8 mouse cellular contexts compared by ENCODE assay signal in the genomic region with DNA sequence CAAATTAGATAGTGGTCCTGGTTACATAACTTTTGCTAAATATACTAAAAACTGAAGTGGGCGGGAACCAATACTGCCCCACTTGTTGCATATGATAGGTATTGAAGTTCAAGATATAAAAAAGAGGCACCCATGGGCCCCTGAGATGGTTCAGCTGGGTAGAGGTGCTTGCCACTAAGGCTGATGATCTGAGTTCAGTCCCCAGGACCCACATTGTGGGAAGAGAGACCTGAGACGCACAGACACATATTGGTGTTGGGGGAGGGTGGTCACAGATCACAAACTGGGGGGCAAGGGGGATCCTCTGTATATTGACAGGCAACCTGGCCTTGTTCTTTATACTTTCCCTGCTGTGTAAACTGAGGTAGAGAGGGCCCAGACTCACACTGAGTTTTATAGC. TPM values are rescaled to one million over a fixed set of nuclear protein-coding genes. Genes with fewer than 3 reads are reported as not detected.
DNase-seq lines count a peak whose midpoint lies in the region; ATAC-seq and TF ChIP-seq lines count a peak whose summit lies in the region.

No protein-coding gene starts in this region.

- H3K27me3 ChIP-seq in midbrain, embryonic 10.5 days (ENCODE audit: low read depth, poor library complexity, severe bottlenecking) = no peaks in the 10 kb centered on the region
- no peaks in the 10 kb centered on the region for H3K27me3 ChIP-seq in midbrain, embryonic 15.5 days (replicated peaks)
- no peaks in the 10 kb centered on the region for H3K27me3 ChIP-seq in hindbrain, postnatal 0 days (ENCODE audit: insufficient read depth, low read length)
- no peaks in the 10 kb centered on the region for H3K27me3 ChIP-seq in neural tube, embryonic 13.5 days

- peak overlapping the region; percentile 38; the same call in 1 of the 2 replicates for H3K27ac ChIP-seq in midbrain, embryonic 10.5 days (replicated peaks)
- H3K27ac ChIP-seq in midbrain, embryonic 15.5 days = no peak overlapping the region
- no peak overlapping the region for H3K27ac ChIP-seq in hindbrain, postnatal 0 days
- no peak overlapping the region for H3K27ac ChIP-seq in neural tube, embryonic 13.5 days (replicated peaks)

- no peak overlapping the region for H3K9ac ChIP-seq in midbrain, embryonic 15.5 days
- no peak overlapping the region for H3K9ac ChIP-seq in hindbrain, postnatal 0 days (replicated peaks; ENCODE audit: low read length)
- no peak overlapping the region for H3K9ac ChIP-seq in neural tube, embryonic 13.5 days

- peak; percentile 93 for DNase-seq in heart, adult 11 months
- DNase-seq in heart, adult 8-10 months (ENCODE audit: low spot score) = no peak
- DNase-seq in midbrain, embryonic 10.5 days (ENCODE audit: low spot score) = no peak
- no peak for DNase-seq in hindbrain, postnatal 0 days (ENCODE audit: low spot score)
- DNase-seq in right cerebral cortex, postnatal 14 days = no peak
- DNase-seq in ovary, postnatal 36 days (ENCODE audit: low spot score) = no peak

- peaks cover 49% of the 10 kb centered on the region for H3K36me3 ChIP-seq in midbrain, embryonic 10.5 days
- H3K36me3 ChIP-seq in midbrain, embryonic 15.5 days (replicated peaks) = peaks cover 19% of the 10 kb centered on the region
- peaks cover 14% of the 10 kb centered on the region for H3K36me3 ChIP-seq in hindbrain, postnatal 0 days (ENCODE audit: insufficient read depth, low read length)
- peaks cover 39% of the 10 kb centered on the region for H3K36me3 ChIP-seq in neural tube, embryonic 13.5 days

- H3K4me3 ChIP-seq in midbrain, embryonic 10.5 days = peak overlapping the region; percentile 89
- H3K4me3 ChIP-seq in midbrain, embryonic 15.5 days = no peak overlapping the region
- no peak overlapping the region for H3K4me3 ChIP-seq in hindbrain, postnatal 0 days (ENCODE audit: low read length)
- H3K4me3 ChIP-seq in neural tube, embryonic 13.5 days = no peak overlapping the region

- no peak for TF ChIP-seq CTCF in hindbrain, postnatal 0 days (IDR thresholded peaks at IDR 0.05; ENCODE audit: low read depth)

- H3K9me3 ChIP-seq in midbrain, embryonic 10.5 days (replicated peaks) = no peaks in the 10 kb centered on the region
- H3K9me3 ChIP-seq in midbrain, embryonic 15.5 days = no peaks in the 10 kb centered on the region
- H3K9me3 ChIP-seq in hindbrain, postnatal 0 days (ENCODE audit: low read length) = no peaks in the 10 kb centered on the region
- H3K9me3 ChIP-seq in neural tube, embryonic 13.5 days = no peaks in the 10 kb centered on the region

- WGBS in midbrain, embryonic 10.5 days = 91% methylated on average over 2 of the region's 2 CpGs
- 90% methylated on average over 2 of the region's 2 CpGs for WGBS in midbrain, embryonic 15.5 days
- WGBS in hindbrain, postnatal 0 days = 93% methylated on average over 2 of the region's 2 CpGs
- WGBS in neural tube, embryonic 13.5 days = 90% methylated on average over 2 of the region's 2 CpGs

- H3K4me2 ChIP-seq in midbrain, embryonic 15.5 days = no peak overlapping the region
- peak overlapping the region; percentile 90; the same call in 1 of the 2 replicates for H3K4me2 ChIP-seq in hindbrain, postnatal 0 days (ENCODE audit: low read depth, low read length)
- peak overlapping the region; percentile 90 for H3K4me2 ChIP-seq in neural tube, embryonic 13.5 days

- peaks cover 23% of the 10 kb centered on the region for H3K4me1 ChIP-seq in midbrain, embryonic 10.5 days
- peaks cover 17% of the 10 kb centered on the region for H3K4me1 ChIP-seq in midbrain, embryonic 15.5 days
- 0 out of 2 replicates have a peak, but pooled peaks cover 7% of the 10 kb centered on the region for H3K4me1 ChIP-seq in hindbrain, postnatal 0 days (ENCODE audit: insufficient read depth, low read length)
- peaks cover 31% of the 10 kb centered on the region for H3K4me1 ChIP-seq in neural tube, embryonic 13.5 days (replicated peaks)

- no peak for ATAC-seq in midbrain, embryonic 15.5 days (replicated peaks)
- ATAC-seq in hindbrain, postnatal 0 days = no peak
- ATAC-seq in neural tube, embryonic 13.5 days (ENCODE audit: low read depth) = no peak

RNA-seq across cellular contexts. Expression of gene Tpm4, which starts 2.7 kb away (rescaled TPM):
- 100 to 1,000 TPM in 1 of 4 experiments, 10 to 100 TPM in 3; 58.6 to 106 (median 81.9) TPM for total RNA-seq in heart, adult 8-10 months (2022)
- 560 and 595 TPM in 2 replicates for polyA plus RNA-seq in midbrain, embryonic 10.5 days (2016; fragmentation: Nextera tagmentation; extraction: Ambion mirVana)
- 172 and 176 TPM in 2 replicates for polyA plus RNA-seq in midbrain, embryonic 15.5 days (2015; fragmentation: Nextera tagmentation; extraction: Ambion mirVana)
- total RNA-seq in hindbrain, postnatal 0 days (2014; rRNA removed) = 76.2 and 83.2 TPM in 2 replicates
- 124 and 127 TPM in 2 replicates for polyA plus RNA-seq in hindbrain, postnatal 0 days (2015; fragmentation: Nextera tagmentation; extraction: Ambion mirVana)
- 230 and 274 TPM in 2 replicates for polyA plus RNA-seq in neural tube, embryonic 13.5 days (2015; fragmentation: Nextera tagmentation; extraction: Ambion mirVana)

RNA-seq across cellular contexts. Expression of gene Rab8a, which starts 23.6 kb away (rescaled TPM):
- total RNA-seq in heart, adult 8-10 months (2022) = 10 to 100 TPM; 14.6 to 25.3 (median 19.5) TPM
- 133 and 145 TPM in 2 replicates for polyA plus RNA-seq in midbrain, embryonic 10.5 days (2016; fragmentation: Nextera tagmentation; extraction: Ambion mirVana)
- polyA plus RNA-seq in midbrain, embryonic 15.5 days (2015; fragmentation: Nextera tagmentation; extraction: Ambion mirVana) = 88.8 and 91.6 TPM in 2 replicates
- 26.6 and 29.5 TPM in 2 replicates for total RNA-seq in hindbrain, postnatal 0 days (2014; rRNA removed)
- 64.8 and 71.5 TPM in 2 replicates for polyA plus RNA-seq in hindbrain, postnatal 0 days (2015; fragmentation: Nextera tagmentation; extraction: Ambion mirVana)
- 109 and 129 TPM in 2 replicates for polyA plus RNA-seq in neural tube, embryonic 13.5 days (2015; fragmentation: Nextera tagmentation; extraction: Ambion mirVana)

RNA-seq across cellular contexts. Expression of gene Olfr374, which starts 30.6 kb away (rescaled TPM):
- total RNA-seq in heart, adult 8-10 months (2022) = not detected
- not detected in 2 replicates for polyA plus RNA-seq in midbrain, embryonic 10.5 days (2016; fragmentation: Nextera tagmentation; extraction: Ambion mirVana)
- 0.06 TPM in 1 of 2 replicates, not detected in the other for polyA plus RNA-seq in midbrain, embryonic 15.5 days (2015; fragmentation: Nextera tagmentation; extraction: Ambion mirVana)
- total RNA-seq in hindbrain, postnatal 0 days (2014; rRNA removed) = not detected in 2 replicates
- not detected in 2 replicates for polyA plus RNA-seq in hindbrain, postnatal 0 days (2015; fragmentation: Nextera tagmentation; extraction: Ambion mirVana)
- polyA plus RNA-seq in neural tube, embryonic 13.5 days (2015; fragmentation: Nextera tagmentation; extraction: Ambion mirVana) = not detected in 2 replicates

RNA-seq across cellular contexts. Expression of gene Hsh2d, which starts 52.0 kb away (rescaled TPM):
- not detected for total RNA-seq in heart, adult 8-10 months (2022)
- polyA plus RNA-seq in midbrain, embryonic 10.5 days (2016; fragmentation: Nextera tagmentation; extraction: Ambion mirVana) = 0.07 TPM in 1 of 2 replicates, not detected in the other
- not detected in 2 replicates for polyA plus RNA-seq in midbrain, embryonic 15.5 days (2015; fragmentation: Nextera tagmentation; extraction: Ambion mirVana)
- total RNA-seq in hindbrain, postnatal 0 days (2014; rRNA removed) = not detected in 2 replicates
- 0.14 TPM in 1 of 2 replicates, not detected in the other for polyA plus RNA-seq in hindbrain, postnatal 0 days (2015; fragmentation: Nextera tagmentation; extraction: Ambion mirVana)
- not detected in 2 replicates for polyA plus RNA-seq in neural tube, embryonic 13.5 days (2015; fragmentation: Nextera tagmentation; extraction: Ambion mirVana)

RNA-seq across cellular contexts. Expression of gene Olfr373, which starts 54.5 kb away (rescaled TPM):
- not detected for total RNA-seq in heart, adult 8-10 months (2022)
- polyA plus RNA-seq in midbrain, embryonic 10.5 days (2016; fragmentation: Nextera tagmentation; extraction: Ambion mirVana) = 0.02 TPM in 1 of 2 replicates, not detected in the other
- not detected in 2 replicates for polyA plus RNA-seq in midbrain, embryonic 15.5 days (2015; fragmentation: Nextera tagmentation; extraction: Ambion mirVana)
- not detected in 2 replicates for total RNA-seq in hindbrain, postnatal 0 days (2014; rRNA removed)
- polyA plus RNA-seq in hindbrain, postnatal 0 days (2015; fragmentation: Nextera tagmentation; extraction: Ambion mirVana) = 0.04 TPM in 1 of 2 replicates, not detected in the other
- not detected in 2 replicates for polyA plus RNA-seq in neural tube, embryonic 13.5 days (2015; fragmentation: Nextera tagmentation; extraction: Ambion mirVana)
